Mouse (Mus musculus) adrenal gland (tissue): ENCODE data around the gene Wdr49.
"Not testable (repeated sequence)": the region's sequence is repeated elsewhere in the genome, so short reads cannot be mapped to it uniquely, and the experiment has no call there.

Experiments
- intact Hi-C: fragments of 180-260 bp; cut with DNase I; formaldehyde crosslinking; loops from one replicate; pipeline ENCODE4 v1.15.1; 2025

The Wdr49 gene

GRCm38 (mm10) chr3:75304621-75305020, 177.3 kb downstream of the Wdr49 start:
- intact Hi-C loops: no loop called here

GRCm38 (mm10) chr3:75301072-75301471, 180.9 kb downstream of the Wdr49 start:
- intact Hi-C loops: no loop called here

DNA sequence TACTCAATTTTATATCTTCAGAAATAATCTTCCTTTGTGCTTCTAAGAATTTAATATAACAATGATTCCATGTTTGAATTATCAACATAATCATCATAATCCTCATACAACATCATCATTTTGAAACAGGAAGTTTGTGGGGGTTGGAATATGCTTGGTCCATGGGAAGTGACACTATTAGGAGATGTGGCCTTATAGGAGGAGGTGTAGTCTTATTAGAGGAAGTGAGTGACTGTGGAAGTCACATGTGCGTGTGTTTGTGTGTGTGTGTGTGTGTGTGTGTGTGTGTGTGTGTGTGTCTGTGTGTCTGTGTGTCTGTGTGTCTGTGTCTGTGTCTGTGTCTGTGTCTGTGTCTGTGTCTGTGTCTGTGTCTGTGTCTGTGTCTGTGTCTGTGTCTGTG, 182.5 kb downstream of the Wdr49 start:
- intact Hi-C loops: not testable (repeated sequence)

DNA sequence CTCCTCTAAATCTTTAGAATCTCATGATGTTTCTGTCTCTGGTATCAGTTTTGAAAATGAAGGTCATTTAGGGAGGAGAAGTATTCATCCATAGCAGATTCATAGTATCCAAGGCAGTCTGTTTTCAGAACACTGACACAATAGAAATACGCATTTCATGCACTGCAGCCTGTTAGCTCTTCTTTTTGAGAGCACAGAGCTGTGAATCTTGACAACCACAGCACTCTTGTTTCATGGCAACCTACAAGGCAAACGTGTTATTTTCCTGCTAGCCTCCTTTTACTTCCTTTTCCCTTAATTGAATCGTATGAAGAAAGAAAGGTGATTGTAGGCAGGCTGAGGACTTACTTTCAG, 184.2 kb downstream of the Wdr49 start:
- intact Hi-C loops: no loop called here

- intact Hi-C loops: no loop called here
Measured at GRCm38 (mm10) chr3:75297026-75297757, 184.8 kb downstream of the Wdr49 start.

DNA sequence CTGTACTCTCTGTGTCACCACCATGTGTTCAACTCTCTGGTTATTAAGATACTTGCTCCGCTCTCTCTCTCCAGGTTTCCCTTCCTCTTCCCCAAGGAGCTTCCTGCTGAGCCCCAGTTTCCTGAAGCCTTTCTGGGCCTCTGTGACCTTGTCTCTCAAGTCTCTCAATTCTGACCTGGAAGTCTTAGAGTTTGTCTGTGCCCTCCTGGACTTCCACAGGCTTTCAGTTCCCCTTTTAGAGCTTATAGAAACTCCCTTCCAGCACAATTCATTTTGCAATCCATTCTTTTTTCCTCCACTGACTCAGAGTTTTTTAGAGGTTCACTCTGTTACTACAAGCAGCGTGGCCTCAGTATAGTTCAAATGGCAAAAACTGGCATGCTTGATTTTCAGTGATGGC, 188.7 kb downstream of the Wdr49 start:
- intact Hi-C loops: no loop called here

DNA sequence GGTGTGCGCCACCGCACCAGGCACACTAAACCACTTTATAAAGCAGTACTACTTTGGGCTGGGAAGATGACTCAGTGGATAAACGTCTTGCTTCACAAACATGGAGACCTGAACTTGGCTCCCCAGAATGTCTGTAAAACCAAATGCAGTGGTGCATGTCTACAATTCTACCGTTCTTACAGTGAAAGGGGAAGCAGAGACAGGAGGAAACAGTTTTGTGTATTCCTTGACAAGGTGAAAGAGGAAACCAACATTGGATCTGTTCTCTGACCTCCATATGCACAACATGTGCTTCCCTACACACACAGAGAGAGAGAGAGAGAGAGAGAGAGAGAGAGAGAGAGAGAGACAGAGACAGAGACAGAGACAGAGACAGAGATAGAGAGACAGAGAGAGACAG, 204.5 kb downstream of the Wdr49 start:
- intact Hi-C loops: no loop called here

GRCm38 (mm10) chr3:75276522-75276921, 205.4 kb downstream of the Wdr49 start:
- intact Hi-C loops: no loop called here

- intact Hi-C loops: no loop called here
Measured at GRCm38 (mm10) chr3:75275127-75275526, 206.8 kb downstream of the Wdr49 start.

DNA sequence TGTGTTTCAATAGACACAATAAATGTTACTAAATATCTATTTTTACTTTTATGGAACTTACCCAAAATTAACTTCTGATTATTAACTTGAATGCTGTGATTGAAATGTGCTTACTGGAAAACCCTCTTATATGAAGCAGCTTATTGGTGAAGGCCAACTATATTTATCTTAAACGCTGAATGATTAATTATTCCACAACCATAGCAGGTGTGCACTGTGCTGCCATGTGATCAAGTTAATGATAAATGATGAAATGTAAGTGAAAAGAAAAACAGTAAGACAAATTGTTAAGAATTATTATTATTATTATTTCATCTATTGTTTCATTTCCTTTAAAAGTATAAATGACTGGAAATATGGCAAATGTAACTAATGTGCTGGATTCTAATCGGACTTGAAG, 212.0 kb downstream of the Wdr49 start, which contains the start of gene Serpini2:
Gene Serpini2, minus strand, starts transcription at position 101 of the 400 bp plus-strand sequence.
- intact Hi-C loops: no loop called here

- intact Hi-C loops: no loop called here
Measured at GRCm38 (mm10) chr3:75259356-75259755, 222.6 kb downstream of the Wdr49 start.
